Mouse (Mus musculus) liver, postnatal 0 days (tissue): Measurements from ENCODE around the gene Dusp23. TPM values are rescaled to one million over a fixed set of nuclear protein-coding genes. Genes with fewer than 3 reads are reported as not detected.

Experiments used
- ATAC-seq: fragments of 200-750 bp; cut with Nextera tagmentation; 2 replicates; pipeline ENCODE4 v1.8.0; 2017; ENCODE audit warnings: mild to moderate bottlenecking, moderate library complexity
- DNase-seq: peaks from one replicate; pipeline ENCODE4 v3.0.0-alpha.2; 2016
- H3K27ac ChIP-seq: fragments of 300-500 bp; sonication (generic); 2 replicates; pipeline ENCODE4 v1.5.1; 2014; ENCODE audit warnings: antibody characterized with exemption, moderate library complexity, mild to moderate bottlenecking, low read depth
- H3K27me3 ChIP-seq: fragments of 300-500 bp; sonication (generic); 2 replicates; pipeline ENCODE4 v1.6.1; 2014; ENCODE audit warnings: low read length, control low read depth, mixed read lengths; ENCODE audit not compliant: insufficient read depth
- H3K36me3 ChIP-seq: fragments of 300-500 bp; sonication (generic); replicated peaks from 2 replicates; pipeline ENCODE4 v1.6.1; 2014; ENCODE audit warnings: mild to moderate bottlenecking, control low read depth, low read length, moderate library complexity, mixed read lengths; ENCODE audit not compliant: insufficient read depth
- H3K4me1 ChIP-seq: fragments of 300-500 bp; sonication (generic); 2 replicates; pipeline ENCODE4 v1.6.1; 2014; ENCODE audit warnings: antibody characterized with exemption, mild to moderate bottlenecking, control low read depth; ENCODE audit not compliant: insufficient read depth
- H3K4me2 ChIP-seq: fragments of 300-500 bp; sonication (generic); 2 replicates; pipeline ENCODE4 v1.6.1; 2014; ENCODE audit warnings: low read depth, mild to moderate bottlenecking, low read length, moderate library complexity, mixed read lengths
- H3K4me3 ChIP-seq: fragments of 300-500 bp; sonication (generic); 2 replicates; pipeline ENCODE4 v1.5.1; 2014; ENCODE audit warnings: low read depth, low read length
- H3K9ac ChIP-seq: fragments of 300-500 bp; sonication (generic); replicated peaks from 2 replicates; pipeline ENCODE4 v1.6.1; 2014; ENCODE audit warnings: mild to moderate bottlenecking, moderate library complexity
- H3K9me3 ChIP-seq: fragments of 300-500 bp; sonication (generic); 2 replicates; pipeline ENCODE4 v1.6.1; 2016; ENCODE audit warnings: mild to moderate bottlenecking, control low read depth, low read length, mixed read lengths
- CTCF ChIP-seq: sonication (generic); IDR thresholded peaks from 2 replicates; pipeline ENCODE4 v1.5.1; 2016; ENCODE audit warnings: antibody characterized with exemption, low read depth
- EP300 ChIP-seq: IDR thresholded peaks from 2 replicates; pipeline ENCODE4 v1.6.1; 2016; ENCODE audit warnings: antibody characterized with exemption, low read depth, mild to moderate bottlenecking
- WGBS: fragments of 180-500 bp; shearing (Covaris S2); extraction: QIAGEN DNeasy Blood & Tissue Kit; methylation state at CpG from one replicate; pipeline ENCODE4 v1.1.7; 2014; ENCODE audit not compliant: insufficient replicate concordance; 5-methylcytosine and 5-hydroxymethylcytosine counted together
- polyA plus RNA-seq: library from polyadenylated mRNA; unstranded; fragments of >200 nt; fragmentation: Nextera tagmentation; extraction: Ambion mirVana; gene quantifications from 2 replicates; pipeline ENCODE4 v1.2.1, GENCODE M21; 2015

The Dusp23 gene
- polyA plus RNA-seq, result 12.1 and 13.0 TPM in 2 replicates

GRCm38 (mm10) chr1:172632451-172633326 lies at the start of gene Dusp23:
Gene Dusp23 (minus strand): TSS chr1:172632962.
- Histone ChIP-seq H3K4me3 (peak within 1 kb of the TSS; percentile 71), H3K9ac (peak within 1 kb of the TSS; percentile 79), H3K36me3 (no peaks in the 10 kb centered on the region), H3K27ac (peak within 1 kb of the TSS; percentile 98), H3K4me1 (peaks cover 5% of the 10 kb centered on the region; the same call in 1 of the 2 replicates), H3K4me2 (peak within 1 kb of the TSS; percentile 86), H3K9me3 (no peaks in the 10 kb centered on the region), H3K27me3 (no peaks in the 10 kb centered on the region)
- ATAC-seq (peak; percentile 98), DNase-seq (peak; percentile 96)
- TF ChIP-seq CTCF, result peak; percentile 94
- no peak; the same call in 1 of the 2 replicates for TF ChIP-seq EP300
- under 1% methylated on average over 53 of the region's 53 CpGs for WGBS

GRCm38 (mm10) chr1:172680742-172681141 lies 48.0 kb upstream of the Dusp23 start:
- Histone ChIP-seq H3K4me3 (no peak overlapping the region), H3K4me1 (no peaks in the 10 kb centered on the region), H3K9me3 (no peaks in the 10 kb centered on the region), H3K9ac (no peak overlapping the region), H3K27me3 (no peaks in the 10 kb centered on the region), H3K36me3 (no peaks in the 10 kb centered on the region), H3K4me2 (no peak overlapping the region), H3K27ac (no peak overlapping the region)
- TF ChIP-seq CTCF, result no peak
- TF ChIP-seq EP300, result no peak
- DNase-seq (no peak), ATAC-seq (no peak)
- 71% methylated on average over 4 of the region's 4 CpGs for WGBS

GRCm38 (mm10) chr1:172670716-172671115 lies 38.0 kb upstream of the Dusp23 start:
- Histone ChIP-seq H3K4me2 (no peak overlapping the region), H3K4me3 (no peak overlapping the region), H3K27ac (no peak overlapping the region), H3K9me3 (no peaks in the 10 kb centered on the region), H3K36me3 (no peaks in the 10 kb centered on the region), H3K27me3 (no peaks in the 10 kb centered on the region), H3K9ac (no peak overlapping the region), H3K4me1 (no peaks in the 10 kb centered on the region)
- 68% methylated on average over 1 of the region's 1 CpGs for WGBS
- no peak for ATAC-seq
- TF ChIP-seq CTCF (no peak), EP300 (no peak)
- no peak for DNase-seq

GRCm38 (mm10) chr1:172667597-172667996 lies 34.8 kb upstream of the Dusp23 start:
- Histone ChIP-seq H3K4me1 (no peaks in the 10 kb centered on the region), H3K27ac (no peak overlapping the region), H3K36me3 (no peaks in the 10 kb centered on the region), H3K4me2 (no peak overlapping the region), H3K4me3 (no peak overlapping the region), H3K27me3 (no peaks in the 10 kb centered on the region), H3K9ac (no peak overlapping the region), H3K9me3 (no peaks in the 10 kb centered on the region)
- no peak for ATAC-seq
- TF ChIP-seq EP300, result no peak
- TF ChIP-seq CTCF, result no peak
- 80% methylated on average over 6 of the region's 6 CpGs for WGBS
- DNase-seq, result no peak

- Histone ChIP-seq H3K4me2 (no peak overlapping the region), H3K36me3 (no peaks in the 10 kb centered on the region), H3K9ac (no peak overlapping the region), H3K4me1 (no peaks in the 10 kb centered on the region), H3K4me3 (no peak overlapping the region), H3K9me3 (no peaks in the 10 kb centered on the region), H3K27ac (no peak overlapping the region), H3K27me3 (no peaks in the 10 kb centered on the region)
- WGBS, result 59% methylated on average over 2 of the region's 2 CpGs
- ATAC-seq (no peak), DNase-seq (no peak)
- TF ChIP-seq CTCF (no peak), EP300 (no peak)
Measured at GRCm38 (mm10) chr1:172665457-172665856, 32.7 kb upstream of the Dusp23 start.

GRCm38 (mm10) chr1:172659688-172660087 lies 26.9 kb upstream of the Dusp23 start:
- TF ChIP-seq EP300 (no peak), CTCF (no peak)
- Histone ChIP-seq H3K4me2 (no peak overlapping the region), H3K4me3 (no peak overlapping the region), H3K4me1 (no peaks in the 10 kb centered on the region), H3K27ac (no peak overlapping the region), H3K27me3 (no peaks in the 10 kb centered on the region), H3K9ac (no peak overlapping the region), H3K9me3 (no peaks in the 10 kb centered on the region), H3K36me3 (no peaks in the 10 kb centered on the region)
- WGBS, result 82% methylated on average over 8 of the region's 8 CpGs
- ATAC-seq, result no peak
- DNase-seq, result no peak
